Mouse (Mus musculus) liver, adult 2 months (tissue): Measurements from ENCODE around the gene Chst8.

Experiments used
- CTCF ChIP-seq: fragments of 200-500 bp; IDR thresholded peaks from 2 replicates; pipeline ENCODE4 v1.5.1; 2011; ENCODE audit warnings: low read depth, low read length, control low read depth
- POLR2A ChIP-seq: fragments of 200-500 bp; IDR thresholded peaks from 2 replicates; pipeline ENCODE4 v1.6.1; 2011; ENCODE audit warnings: low read length, control low read depth; ENCODE audit not compliant: insufficient read depth; ENCODE audit errors: extremely low read depth

- TF ChIP-seq POLR2A: no peak
- TF ChIP-seq CTCF: no peak
Measured at GRCm38 (mm10) chr7:34652751-34653502, 159.6 kb downstream of the Chst8 start.
